Mouse (Mus musculus) erythroid progenitor cell, adult 5-6 weeks (primary cell): ENCODE results near the gene Anks1b. TPM values are rescaled to one million over a fixed set of nuclear protein-coding genes. Genes with fewer than 3 reads are reported as not detected.

ENCODE experiments used
- ATAC-seq: replicated peaks from 2 replicates; pipeline ENCODE4 v1.8.0; 2016; ENCODE audit warnings: moderate number of reproducible peaks, mild to moderate bottlenecking, moderate TSS enrichment, inconsistent platforms; ENCODE audit not compliant: poor library complexity, low FRiP score, severe bottlenecking
- total RNA-seq, 2 experiments: library from RNA; stranded (forward) in 1 of 2; stranded (reverse) in 1 of 2; fragments of 150-400 nt in 1 of 2; fragments of 186-747, 209-891 nt in 1 of 2; gene quantifications; 2 replicates each; pipeline versions ENCODE4 v1.2.3 to v1.2.4; 2015 to 2017; ENCODE audit warnings: low replicate concordance in 2 of 2

The Anks1b gene
- total RNA-seq, 2 experiments from 2014 or later: not detected

DNA sequence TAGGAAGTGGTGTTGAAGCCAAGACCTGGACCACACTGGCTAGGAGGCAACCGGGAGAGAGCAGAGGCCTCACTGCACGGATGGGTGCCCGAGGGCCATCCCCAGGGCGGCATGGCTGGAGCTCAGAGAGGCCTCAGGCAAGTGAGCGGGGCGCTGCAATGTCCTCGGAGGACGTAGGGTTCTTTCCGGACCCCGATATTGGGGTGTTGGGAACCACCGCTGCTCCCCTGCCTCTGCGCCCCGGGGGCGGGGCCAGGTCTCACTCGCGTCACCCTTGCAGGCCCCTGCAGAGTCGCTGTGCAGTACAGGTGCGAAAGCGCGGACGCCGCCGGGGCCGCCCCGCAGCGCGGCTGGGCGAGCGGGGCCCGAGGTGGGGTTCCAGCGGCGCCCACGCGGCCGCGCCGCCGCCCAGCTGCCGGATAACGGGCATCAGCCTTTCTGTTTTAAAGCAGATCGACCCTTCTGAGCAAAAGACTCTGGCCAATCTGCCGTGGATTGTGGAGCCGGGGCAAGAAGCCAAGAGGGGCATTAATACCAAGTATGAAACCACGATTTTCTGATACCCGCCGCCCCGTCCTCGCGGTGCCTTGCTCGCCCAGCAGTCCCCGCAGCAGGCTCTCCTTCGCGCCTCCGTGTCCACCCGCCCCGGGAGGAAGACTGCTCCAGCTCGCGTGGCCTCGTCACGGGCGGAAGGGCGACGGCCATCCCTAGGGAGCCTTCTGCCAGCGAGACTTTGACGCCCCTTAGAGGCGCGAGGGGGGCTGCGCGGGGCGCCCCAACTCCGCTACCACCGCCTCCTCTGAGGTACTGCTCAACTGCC is 1096.3 kb downstream of the Anks1b start:
- no peak for ATAC-seq

DNA sequence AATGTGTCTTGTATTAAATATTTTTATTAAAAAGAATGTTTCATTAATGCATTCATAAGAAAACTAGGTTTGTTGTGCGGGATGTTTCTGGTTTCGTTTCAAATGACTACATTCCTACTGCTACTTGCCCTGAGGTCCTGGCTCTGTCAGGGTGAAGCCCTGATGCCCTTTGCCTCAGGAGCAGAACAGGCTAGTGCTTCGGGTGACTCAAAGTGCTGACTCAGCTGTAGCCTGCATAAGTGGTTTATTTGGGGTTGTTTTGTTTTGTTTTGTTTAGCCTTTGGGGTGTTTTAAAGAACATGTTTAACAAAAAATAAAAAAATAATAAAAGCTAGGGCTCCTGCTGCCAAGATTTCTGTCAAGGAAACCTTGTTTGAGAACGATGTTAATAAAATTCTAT is 1097.3 kb downstream of the Anks1b start:
- ATAC-seq: no peak

DNA sequence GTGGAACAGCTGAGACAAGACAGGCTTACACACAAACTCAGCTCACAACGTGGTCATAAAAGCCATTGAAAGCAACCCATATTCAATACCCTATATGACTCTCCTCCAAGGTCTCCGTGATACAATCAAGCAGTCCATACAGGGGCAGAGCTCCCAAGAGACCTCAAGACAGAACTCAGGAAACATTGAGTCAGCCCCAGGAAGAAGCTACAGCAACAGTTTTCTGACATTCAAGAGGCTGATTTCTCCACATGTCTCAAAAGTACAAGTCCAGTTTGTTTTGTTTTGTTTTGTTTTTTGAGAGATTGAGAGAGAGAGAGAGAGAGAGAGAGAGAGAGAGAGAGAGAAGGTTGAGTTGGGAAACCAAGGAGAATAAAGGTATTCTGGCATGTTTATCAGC is 1100.8 kb downstream of the Anks1b start:
- ATAC-seq: no peak

DNA sequence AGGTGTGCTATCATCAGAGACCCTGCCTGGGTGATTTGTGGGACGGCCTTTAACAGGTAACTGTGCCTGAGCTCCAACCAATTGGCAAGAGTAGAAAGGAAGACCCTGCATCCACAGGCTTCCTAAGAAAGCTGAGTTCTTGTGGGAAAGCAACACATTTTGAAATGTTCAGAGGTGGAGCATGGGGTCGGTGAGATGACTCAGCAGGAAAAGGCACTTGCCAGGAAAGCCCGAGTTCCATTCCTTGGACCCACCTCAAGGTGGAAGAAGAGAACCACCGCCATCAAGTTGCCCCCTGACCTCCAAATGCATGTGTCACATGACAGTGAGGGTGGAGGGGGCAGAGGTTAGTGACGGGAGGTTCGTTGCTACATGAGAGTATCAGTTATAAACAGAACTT is 1101.2 kb downstream of the Anks1b start:
- no peak for ATAC-seq

DNA sequence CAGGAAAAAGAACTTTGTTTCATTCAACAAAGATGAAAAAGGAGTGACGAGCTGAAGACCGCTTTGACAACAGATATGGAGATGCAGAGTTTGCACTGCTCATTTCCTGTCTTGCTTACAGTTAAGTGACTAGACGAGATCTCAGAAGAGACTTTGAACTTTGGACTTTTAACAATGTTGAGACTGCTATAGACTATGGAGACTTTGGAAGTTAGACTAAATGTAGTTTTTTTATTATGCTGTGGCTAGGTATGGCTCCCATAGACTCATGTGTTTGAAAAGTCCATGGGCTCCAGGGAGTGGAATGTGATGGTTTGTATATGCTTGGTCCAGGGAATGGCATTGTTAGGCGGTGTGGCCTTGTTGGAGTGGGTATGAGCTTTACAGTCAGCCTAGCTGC is 1108.5 kb downstream of the Anks1b start:
- ATAC-seq: no peak

DNA sequence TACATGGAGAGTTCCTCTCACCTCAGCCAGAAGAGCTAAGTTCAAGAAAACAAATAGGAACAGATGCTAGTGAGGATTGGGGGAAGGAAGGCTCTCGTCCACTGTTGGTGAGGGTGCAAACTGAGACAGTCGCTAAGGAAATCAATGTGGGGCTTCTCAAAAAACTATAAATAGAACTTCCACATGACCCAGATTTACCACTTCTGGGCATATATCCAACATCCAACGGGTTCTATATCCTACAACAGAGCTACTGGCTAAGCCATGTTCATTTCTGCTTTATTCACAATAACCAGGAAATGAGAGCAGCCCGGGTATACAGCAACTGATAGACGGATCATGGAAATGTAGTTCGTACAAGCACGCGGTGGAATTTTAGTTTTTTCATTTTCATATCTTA is 1109.7 kb downstream of the Anks1b start:
- no peak for ATAC-seq

DNA sequence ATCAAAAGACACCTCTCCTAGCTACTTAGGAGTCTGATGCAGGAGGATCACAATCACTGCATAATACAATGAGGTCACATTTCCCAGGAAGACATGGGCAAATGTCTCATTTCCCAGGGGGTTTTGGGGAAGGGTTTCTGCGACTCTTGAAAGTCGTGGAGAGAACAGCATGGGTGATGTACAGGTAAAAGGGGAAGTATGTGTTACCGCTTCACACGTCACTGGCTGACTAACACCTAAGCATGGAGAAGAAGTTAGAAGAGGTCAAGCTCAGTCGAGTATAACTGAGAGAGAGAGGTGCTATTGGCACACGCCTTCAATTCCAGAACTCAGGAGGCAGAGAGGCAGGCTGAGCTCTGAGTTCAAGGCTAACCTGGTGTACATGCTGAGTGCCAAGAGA is 1117.0 kb downstream of the Anks1b start:
- ATAC-seq: no peak

DNA sequence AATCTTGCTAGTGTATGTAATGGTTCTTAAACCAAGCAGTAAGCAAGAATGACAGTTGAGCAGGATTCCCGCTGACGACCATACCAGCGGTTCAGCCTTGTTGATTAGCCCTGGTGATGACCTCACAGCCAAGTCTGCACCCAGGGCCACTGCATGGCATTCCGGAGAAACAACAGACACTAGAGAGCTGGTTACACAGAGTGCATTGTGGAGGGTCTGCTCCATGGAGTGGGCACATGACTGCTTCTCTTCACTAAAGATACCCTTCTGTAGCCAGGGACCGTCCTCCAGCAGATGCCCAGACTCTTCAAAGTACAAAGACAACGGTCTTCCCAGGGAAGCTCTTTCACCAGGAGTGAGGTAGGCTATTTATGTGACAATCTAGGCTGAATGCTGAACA is 1118.9 kb downstream of the Anks1b start:
- no peak for ATAC-seq

DNA sequence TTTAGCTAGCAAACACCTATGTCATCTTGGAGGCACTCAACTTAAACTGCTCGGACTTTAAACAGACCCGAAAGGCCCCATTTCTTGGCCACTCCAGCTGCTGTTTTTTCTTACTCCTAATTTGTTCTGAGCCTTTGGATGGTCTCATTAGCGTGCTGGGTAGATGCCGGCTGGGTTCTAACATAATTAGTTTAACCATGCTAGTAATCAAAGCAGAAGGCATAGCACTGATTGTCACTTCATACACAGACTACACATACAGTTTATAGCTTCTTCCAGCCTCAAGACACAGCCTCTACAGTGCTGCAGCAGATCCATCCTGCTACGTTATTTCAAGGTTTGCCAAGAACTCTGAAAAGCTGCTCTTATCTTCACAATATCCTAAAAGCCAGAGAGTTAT is 1120.6 kb downstream of the Anks1b start:
- no peak for ATAC-seq

DNA sequence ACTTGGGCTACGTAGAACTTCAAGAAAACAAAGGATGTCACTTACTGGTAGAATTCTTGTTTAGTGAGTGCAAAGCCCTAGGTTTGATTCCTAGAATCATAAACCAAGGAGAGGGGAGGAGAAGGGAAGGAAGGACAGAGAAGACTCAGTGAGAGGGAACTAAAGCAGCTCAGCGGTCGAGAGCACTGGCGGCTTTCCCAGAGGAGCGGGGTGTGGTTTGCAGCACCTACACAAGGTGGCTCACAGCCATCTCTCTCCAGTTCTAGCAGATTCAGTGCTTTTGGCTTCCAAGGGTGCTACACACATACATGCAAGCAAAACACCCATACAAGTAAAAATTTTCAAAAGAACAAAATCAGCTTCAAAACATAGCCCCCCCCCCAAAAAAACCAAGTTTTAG is 1126.6 kb downstream of the Anks1b start:
- no peak for ATAC-seq

DNA sequence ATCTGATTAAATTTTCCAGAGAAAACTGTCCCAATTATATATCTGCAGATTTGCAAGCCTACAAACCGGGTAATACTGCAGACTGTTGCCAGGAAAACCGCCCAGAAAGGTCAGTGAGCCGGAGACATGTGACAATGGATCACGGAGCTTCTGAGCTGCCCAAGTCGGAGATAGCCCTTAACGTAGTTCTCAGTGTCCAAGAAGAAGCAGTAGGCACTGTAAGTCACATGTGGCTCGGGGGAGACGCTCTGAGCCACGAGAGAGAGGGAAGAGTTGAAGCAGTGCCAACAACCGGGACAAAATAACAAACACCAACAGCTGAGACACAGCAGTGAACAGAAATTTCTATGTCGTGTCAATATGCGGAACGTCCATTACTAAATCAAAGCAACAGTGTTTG is 1128.1 kb downstream of the Anks1b start:
- ATAC-seq: no peak

DNA sequence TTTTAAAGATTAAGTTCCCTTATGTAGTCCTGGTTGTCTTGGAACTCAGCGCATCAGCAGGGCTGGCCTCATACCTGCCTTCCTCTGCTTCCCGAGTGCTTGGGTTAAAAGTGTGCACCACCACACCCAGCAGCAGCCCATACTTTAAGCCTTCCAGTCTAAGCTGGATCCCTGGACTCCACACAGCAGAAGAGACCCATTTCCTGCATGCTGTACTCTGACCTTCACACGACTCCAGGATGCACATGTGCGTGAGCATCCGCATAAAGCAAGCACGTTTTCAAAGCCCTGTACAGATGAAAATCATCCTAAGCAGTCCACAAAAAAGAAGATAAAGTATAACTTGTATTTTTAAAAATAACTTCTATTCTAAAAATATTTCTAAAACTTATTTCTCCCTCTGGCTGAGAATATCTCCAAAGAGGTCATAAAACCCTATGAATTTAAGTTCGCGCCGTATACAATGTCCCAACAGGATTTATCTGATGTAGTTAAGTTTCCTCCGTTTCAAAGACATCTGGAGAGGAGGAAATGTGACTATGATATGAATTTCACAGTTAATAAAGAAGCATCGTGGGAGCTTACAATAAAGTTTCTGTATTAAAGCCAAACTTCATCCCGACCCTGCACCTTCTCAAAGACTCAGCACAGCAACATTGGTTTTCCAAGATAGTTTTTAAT is 1132.7 kb downstream of the Anks1b start:
- ATAC-seq: no peak

Other genes with a start within 250 kb of the Anks1b start
- 15.1 and 23.9 TPM in 2 replicates for gene Scyl2, start 187.2 kb upstream of the Anks1b start, total RNA-seq (2015; ENCODE audit: low replicate concordance)
- gene Scyl2, start 187.2 kb upstream of the Anks1b start, total RNA-seq (2017; ENCODE audit: low replicate concordance): 13.6 and 17.3 TPM in 2 replicates
- 4.7 and 16.8 TPM in 2 replicates for gene Actr6, start 141.2 kb upstream of the Anks1b start, total RNA-seq (2015; ENCODE audit: low replicate concordance)
- gene Actr6, start 141.2 kb upstream of the Anks1b start, total RNA-seq (2017; ENCODE audit: low replicate concordance): 6.7 and 20.0 TPM in 2 replicates
- 9.4 and 9.6 TPM in 2 replicates for gene Uhrf1bp1l, start 128.5 kb upstream of the Anks1b start, total RNA-seq (2015; ENCODE audit: low replicate concordance)
- 5.5 and 9.2 TPM in 2 replicates for gene Uhrf1bp1l, start 128.5 kb upstream of the Anks1b start, total RNA-seq (2017; ENCODE audit: low replicate concordance)